Mouse (Mus musculus): ENCODE results near the gene 2900026A02Rik. TPM values are rescaled to one million over a fixed set of nuclear protein-coding genes. Genes with fewer than 3 reads are reported as not detected.

2900026A02Rik gene
- total RNA-seq (2014; fragmentation: Nextera tagmentation), result 9.9 and 12.3 TPM in 2 replicates
- 5.8 and 6.8 TPM in 2 replicates for total RNA-seq (2017)

GRCm38 (mm10) chr5:113221147-113221865 is at the start of gene 2900026A02Rik:
Gene 2900026A02Rik, minus strand, starts transcription at chr5:113221236.
- ATAC-seq (replicated peaks; ENCODE audit: low FRiP score, low TSS enrichment, poor library complexity, severe bottlenecking), result peak; percentile 47; the same call in 1 of the 2 replicates

GRCm38 (mm10) chr5:113270043-113270442 is 49.0 kb upstream of the 2900026A02Rik start:
- no peak for ATAC-seq (replicated peaks; ENCODE audit: low FRiP score, low TSS enrichment, poor library complexity, severe bottlenecking)

- ATAC-seq (replicated peaks; ENCODE audit: low FRiP score, low TSS enrichment, poor library complexity, severe bottlenecking), result no peak
Observed at GRCm38 (mm10) chr5:113268246-113268645, 47.2 kb upstream of the 2900026A02Rik start.

- ATAC-seq (replicated peaks; ENCODE audit: low FRiP score, low TSS enrichment, poor library complexity, severe bottlenecking), result no peak
Observed at GRCm38 (mm10) chr5:113265637-113266036, 44.6 kb upstream of the 2900026A02Rik start.

GRCm38 (mm10) chr5:113250806-113251205 is 29.8 kb upstream of the 2900026A02Rik start:
- ATAC-seq (replicated peaks; ENCODE audit: low FRiP score, low TSS enrichment, poor library complexity, severe bottlenecking), result no peak

- peak; percentile 67; the same call in 1 of the 2 replicates for ATAC-seq (replicated peaks; ENCODE audit: low FRiP score, low TSS enrichment, poor library complexity, severe bottlenecking)
Observed at GRCm38 (mm10) chr5:113249263-113249930, 28.4 kb upstream of the 2900026A02Rik start.

- ATAC-seq (replicated peaks; ENCODE audit: low FRiP score, low TSS enrichment, poor library complexity, severe bottlenecking), result no peak
Observed at GRCm38 (mm10) chr5:113230196-113230595, 9.2 kb upstream of the 2900026A02Rik start.

GRCm38 (mm10) chr5:113226632-113227102 is 5.6 kb upstream of the 2900026A02Rik start, which contains the start of gene Tmem211:
Gene Tmem211, plus strand, starts transcription at chr5:113226909.
- ATAC-seq (replicated peaks; ENCODE audit: low FRiP score, low TSS enrichment, poor library complexity, severe bottlenecking), result peak; percentile 76

GRCm38 (mm10) chr5:113225686-113226435 is 4.8 kb upstream of the 2900026A02Rik start:
- no peak for ATAC-seq (replicated peaks; ENCODE audit: low FRiP score, low TSS enrichment, poor library complexity, severe bottlenecking)

- ATAC-seq (replicated peaks; ENCODE audit: low FRiP score, low TSS enrichment, poor library complexity, severe bottlenecking), result no peak
Observed at GRCm38 (mm10) chr5:113225271-113225670, 4.2 kb upstream of the 2900026A02Rik start.

GRCm38 (mm10) chr5:113223888-113224287 is 2.9 kb upstream of the 2900026A02Rik start:
- no peak for ATAC-seq (replicated peaks; ENCODE audit: low FRiP score, low TSS enrichment, poor library complexity, severe bottlenecking)

GRCm38 (mm10) chr5:113220383-113221146 is 471 bp downstream of the 2900026A02Rik start:
- ATAC-seq (replicated peaks; ENCODE audit: low FRiP score, low TSS enrichment, poor library complexity, severe bottlenecking), result peak; percentile 48

- no peak for ATAC-seq (replicated peaks; ENCODE audit: low FRiP score, low TSS enrichment, poor library complexity, severe bottlenecking)
Observed at GRCm38 (mm10) chr5:113219876-113220275, 1.2 kb downstream of the 2900026A02Rik start.

- no peak for ATAC-seq (replicated peaks; ENCODE audit: low FRiP score, low TSS enrichment, poor library complexity, severe bottlenecking)
Observed at GRCm38 (mm10) chr5:113219450-113219849, 1.6 kb downstream of the 2900026A02Rik start.

- no peak for ATAC-seq (replicated peaks; ENCODE audit: low FRiP score, low TSS enrichment, poor library complexity, severe bottlenecking)
Observed at GRCm38 (mm10) chr5:113218617-113219235, 2.3 kb downstream of the 2900026A02Rik start.

- ATAC-seq (replicated peaks; ENCODE audit: low FRiP score, low TSS enrichment, poor library complexity, severe bottlenecking), result no peak
Observed at GRCm38 (mm10) chr5:113217076-113217475, 4.0 kb downstream of the 2900026A02Rik start.

GRCm38 (mm10) chr5:113216328-113216960 is 4.6 kb downstream of the 2900026A02Rik start:
- ATAC-seq (replicated peaks; ENCODE audit: low FRiP score, low TSS enrichment, poor library complexity, severe bottlenecking), result no peak

- no peak for ATAC-seq (replicated peaks; ENCODE audit: low FRiP score, low TSS enrichment, poor library complexity, severe bottlenecking)
Observed at GRCm38 (mm10) chr5:113215610-113216011, 5.4 kb downstream of the 2900026A02Rik start.

Data from megakaryocyte-erythroid progenitor cell, adult 5-6 weeks (primary cell).